Mouse (Mus musculus) myocyte (in vitro differentiated cells): ENCODE results near the gene Lipa.
A peak's percentile ranks its signal among the peaks of the same experiment; 100 is the strongest.

Experiments used
- MYOG ChIP-seq, 3 experiments: IDR thresholded peaks; one replicate each; pipeline ENCODE4 v1.6.1; 2011; ENCODE audit warnings: control low read depth in 2 of 3, low read depth in 2 of 3, mild to moderate bottlenecking in 2 of 3; ENCODE audit not compliant: insufficient read length in 2 of 3, control insufficient read depth in 1 of 3, insufficient read depth in 1 of 3
- POLR2A ChIP-seq: IDR thresholded peaks from one replicate; pipeline ENCODE4 v1.6.1; 2011; ENCODE audit warnings: low read depth, mild to moderate bottlenecking, control low read depth, moderate library complexity; ENCODE audit not compliant: insufficient read length
- POLR2AphosphoS2 ChIP-seq: IDR thresholded peaks from one replicate; pipeline ENCODE4 v1.6.1; 2011; ENCODE audit warnings: low read depth, control low read depth; ENCODE audit not compliant: insufficient read length
- REST ChIP-seq: IDR thresholded peaks from one replicate; pipeline ENCODE4 v1.6.1; 2011; ENCODE audit warnings: mild to moderate bottlenecking, control low read depth, moderate library complexity; ENCODE audit not compliant: insufficient read depth, insufficient read length
- TCF12 ChIP-seq: IDR thresholded peaks from one replicate; pipeline ENCODE4 v1.6.1; 2011; ENCODE audit warnings: mild to moderate bottlenecking, control low read depth; ENCODE audit not compliant: poor library complexity, insufficient read depth, severe bottlenecking

DNA sequence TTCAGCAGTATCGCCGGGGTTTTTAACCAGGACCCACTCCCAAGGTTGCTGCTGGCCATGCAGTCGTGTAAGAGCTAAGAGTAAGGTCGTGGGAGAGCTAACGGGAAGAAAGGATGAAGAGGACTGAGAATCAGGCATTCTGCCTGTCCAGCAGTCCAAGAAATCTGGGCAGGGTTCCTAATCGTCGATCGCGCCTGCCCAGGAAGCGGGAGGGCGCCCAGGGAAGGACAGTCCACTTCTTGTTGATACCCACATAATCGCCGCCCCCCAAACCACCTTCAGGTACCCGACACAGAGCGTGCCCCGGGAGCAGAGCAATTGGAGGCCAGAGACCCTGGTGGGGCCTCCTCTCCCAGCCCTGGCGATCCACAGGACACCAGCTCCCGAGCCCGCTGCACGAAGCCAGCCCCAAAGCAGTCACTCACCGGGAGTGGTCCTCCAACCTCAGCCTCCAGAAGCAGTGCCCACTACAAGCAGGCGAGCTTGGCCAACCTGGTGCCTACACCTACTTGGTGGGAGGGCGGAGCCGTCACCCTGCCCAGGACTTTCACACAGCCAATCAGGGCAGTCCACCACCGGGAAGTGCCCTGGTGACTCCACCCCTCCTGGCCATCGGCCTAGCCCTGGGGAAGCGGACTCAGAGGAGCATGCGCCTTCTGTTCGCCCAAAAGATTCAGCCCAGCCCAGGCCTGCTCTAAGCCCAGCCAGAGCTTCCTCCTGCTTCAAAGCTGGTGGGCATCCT, at the start of gene Lipa:
- TF ChIP-seq POLR2A (peak; percentile 78), MYOG (IDR thresholded peaks at IDR 0.05; ENCODE audit: control insufficient read depth in 1 of 3, insufficient read depth in 1 of 3, insufficient read length in 2 of 3, low read depth in 2 of 3) (no peak), POLR2AphosphoS2 (peak; percentile 49), REST (no peak), TCF12 (no peak)
